Mouse (Mus musculus): Measurements from ENCODE around the gene Myod1.

The Myod1 gene

DNA sequence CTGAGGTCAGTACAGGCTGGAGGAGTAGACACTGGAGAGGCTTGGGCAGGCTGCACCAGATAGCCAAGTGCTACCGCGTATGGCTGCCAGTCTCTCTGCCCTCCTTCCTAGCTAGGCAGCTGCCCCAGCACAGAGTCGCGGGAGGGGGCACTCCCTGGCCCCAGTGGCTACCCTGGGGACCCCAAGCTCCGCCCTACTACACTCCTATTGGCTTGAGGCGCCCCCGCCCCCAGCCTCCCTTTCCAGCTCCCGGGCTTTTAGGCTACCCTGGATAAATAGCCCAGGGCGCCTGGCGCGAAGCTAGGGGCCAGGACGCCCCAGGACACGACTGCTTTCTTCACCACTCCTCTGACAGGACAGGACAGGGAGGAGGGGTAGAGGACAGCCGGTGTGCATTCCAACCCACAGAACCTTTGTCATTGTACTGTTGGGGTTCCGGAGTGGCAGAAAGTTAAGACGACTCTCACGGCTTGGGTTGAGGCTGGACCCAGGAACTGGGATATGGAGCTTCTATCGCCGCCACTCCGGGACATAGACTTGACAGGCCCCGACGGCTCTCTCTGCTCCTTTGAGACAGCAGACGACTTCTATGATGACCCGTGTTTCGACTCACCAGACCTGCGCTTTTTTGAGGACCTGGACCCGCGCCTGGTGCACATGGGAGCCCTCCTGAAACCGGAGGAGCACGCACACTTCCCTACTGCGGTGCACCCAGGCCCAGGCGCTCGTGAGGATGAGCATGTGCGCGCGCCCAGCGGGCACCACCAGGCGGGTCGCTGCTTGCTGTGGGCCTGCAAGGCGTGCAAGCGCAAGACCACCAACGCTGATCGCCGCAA lies at the start of gene Myod1:
Gene Myod1 (plus strand): TSS at position 303 of the 836 bp plus-strand sequence.
- no peak for DNase-seq (ENCODE audit: low read depth)

DNA sequence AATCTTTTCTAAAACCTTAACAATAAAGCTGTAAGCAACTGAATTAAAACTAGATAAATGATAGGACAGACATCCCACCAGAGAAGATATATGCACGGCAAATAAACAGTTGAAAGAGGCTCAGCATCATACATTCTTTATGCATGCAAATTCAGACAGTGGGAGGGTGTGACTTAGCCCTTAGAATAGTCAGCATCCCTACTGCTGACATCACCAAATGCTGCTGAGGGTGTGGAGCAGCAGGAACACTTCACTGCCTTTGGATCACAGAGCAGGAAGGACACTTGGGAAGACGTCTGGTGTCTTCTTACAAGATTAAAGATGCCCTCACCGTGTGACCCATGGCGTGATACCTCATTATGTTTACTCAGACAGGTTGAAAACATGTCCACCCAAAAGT lies 48.4 kb upstream of the Myod1 start:
- DNase-seq (ENCODE audit: low read depth): no peak

DNA sequence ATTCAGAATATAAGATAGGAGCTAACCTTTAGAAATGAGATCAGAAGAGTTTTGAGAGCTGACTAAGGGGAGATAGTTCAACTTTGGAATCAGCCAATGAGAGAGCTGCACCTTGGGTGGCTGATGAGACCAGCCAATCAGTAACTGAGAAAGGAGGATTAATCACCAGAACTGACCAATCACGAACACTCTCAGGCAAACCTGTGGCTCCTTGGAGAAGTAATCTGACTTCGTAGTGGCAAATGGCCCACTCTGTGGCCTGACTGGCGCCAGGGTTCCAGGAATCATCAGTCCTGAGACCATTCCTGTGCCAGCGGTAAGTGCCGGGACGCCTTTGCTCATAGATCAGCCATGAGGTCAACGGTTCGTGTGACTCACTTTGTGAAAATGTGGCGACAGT lies 38.9 kb upstream of the Myod1 start:
- no peak for DNase-seq (ENCODE audit: low read depth)

DNA sequence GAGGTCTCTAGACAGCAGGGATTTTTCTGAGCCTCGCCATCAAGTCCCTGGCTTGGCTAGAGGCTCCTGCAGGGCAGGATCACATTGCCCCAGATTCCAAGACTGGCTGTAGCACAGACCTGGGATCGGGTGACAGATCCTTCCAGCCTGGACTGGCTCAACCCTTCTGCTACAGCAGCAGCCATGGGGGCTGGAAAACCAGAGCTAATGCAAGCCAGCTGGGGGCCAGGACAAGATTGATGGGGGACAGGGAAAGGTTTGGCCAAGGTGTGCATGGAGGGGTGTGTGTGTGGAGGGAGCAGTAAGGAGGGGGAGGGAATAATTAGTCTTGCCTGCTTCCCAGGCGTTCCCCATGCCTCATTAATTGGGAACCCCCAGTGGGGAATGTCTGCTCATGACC lies 36.5 kb upstream of the Myod1 start:
- no peak for DNase-seq (ENCODE audit: low read depth)

DNA sequence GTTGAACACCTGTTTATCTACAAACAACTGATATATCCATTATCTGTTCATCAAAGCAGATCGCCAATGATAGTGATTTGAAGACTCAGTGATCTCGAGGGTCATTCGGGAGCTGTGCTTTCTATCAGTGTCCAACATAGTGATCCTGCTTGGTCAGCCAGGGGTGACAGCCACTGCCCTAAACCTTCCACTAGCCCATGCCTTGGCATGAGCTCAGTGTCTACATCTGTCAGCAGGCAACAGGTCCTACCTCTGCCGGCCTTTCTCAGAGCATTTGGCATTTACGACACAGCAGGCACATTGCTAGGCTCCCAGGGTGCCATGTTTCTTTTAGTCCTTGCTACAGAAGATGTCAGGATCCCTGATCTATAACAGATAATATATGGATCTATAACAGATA lies 36.0 kb upstream of the Myod1 start:
- DNase-seq (ENCODE audit: low read depth): no peak

DNA sequence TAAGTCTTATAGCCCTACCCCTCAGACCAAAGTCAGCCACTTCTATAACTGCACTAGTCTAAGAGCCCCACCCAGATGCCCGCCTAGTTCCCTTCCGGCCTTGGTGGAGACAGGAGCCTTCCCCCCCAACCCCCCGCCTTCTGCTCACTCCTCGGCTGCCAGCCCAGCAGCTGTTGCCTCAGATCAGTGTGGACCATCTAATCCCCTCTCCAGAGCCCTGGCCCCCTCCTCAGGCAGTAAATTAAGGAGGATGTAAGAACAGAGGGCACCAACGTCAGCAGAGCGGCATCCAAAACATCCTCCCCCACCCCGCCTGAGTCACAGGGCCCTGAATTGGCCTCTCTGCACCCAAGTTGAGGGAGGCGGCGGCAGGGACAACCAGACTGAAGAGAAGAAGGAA lies 34.8 kb upstream of the Myod1 start:
- no peak for DNase-seq (ENCODE audit: low read depth)

DNA sequence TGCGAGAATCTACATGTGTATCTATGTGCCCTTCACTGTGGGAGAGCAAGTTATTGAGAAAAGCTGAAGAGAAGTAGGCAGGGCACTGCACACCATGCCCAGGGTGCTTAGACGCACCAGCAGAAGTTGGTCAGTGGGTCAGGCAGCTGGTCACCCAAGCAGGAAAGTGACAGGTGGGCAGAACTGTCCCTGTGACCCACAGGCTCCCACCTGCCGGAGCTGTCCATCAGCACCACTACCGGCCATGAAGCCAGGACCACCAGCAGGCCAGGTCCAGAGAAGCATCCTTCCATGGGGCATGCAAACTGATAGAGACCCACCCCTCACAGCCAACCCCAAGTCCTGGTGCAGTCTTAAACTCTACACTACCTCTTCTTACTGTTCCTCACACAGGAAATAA lies 28.6 kb upstream of the Myod1 start:
- no peak for DNase-seq (ENCODE audit: low read depth)

DNA sequence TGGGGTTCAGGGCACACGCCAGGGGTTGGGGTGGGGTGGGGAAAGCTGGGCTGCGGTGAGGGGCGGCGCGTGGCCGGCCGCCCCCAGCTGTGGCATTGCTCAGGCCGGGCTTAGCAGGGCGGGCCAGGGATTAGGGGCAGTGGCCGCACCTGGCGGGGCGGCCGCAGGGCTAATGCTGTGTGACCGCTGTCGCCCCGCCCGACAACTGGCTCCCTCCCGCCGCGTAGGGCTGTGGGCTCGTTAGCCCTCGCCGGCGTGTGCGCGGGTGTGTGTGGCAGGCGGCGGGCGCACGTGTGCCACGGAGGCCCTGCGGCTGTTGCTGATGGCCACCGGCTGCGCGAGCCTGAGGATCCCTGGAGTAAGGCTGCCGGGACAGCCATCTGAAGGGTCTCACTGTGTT lies 27.5 kb upstream of the Myod1 start:
- DNase-seq (ENCODE audit: low read depth): no peak

DNA sequence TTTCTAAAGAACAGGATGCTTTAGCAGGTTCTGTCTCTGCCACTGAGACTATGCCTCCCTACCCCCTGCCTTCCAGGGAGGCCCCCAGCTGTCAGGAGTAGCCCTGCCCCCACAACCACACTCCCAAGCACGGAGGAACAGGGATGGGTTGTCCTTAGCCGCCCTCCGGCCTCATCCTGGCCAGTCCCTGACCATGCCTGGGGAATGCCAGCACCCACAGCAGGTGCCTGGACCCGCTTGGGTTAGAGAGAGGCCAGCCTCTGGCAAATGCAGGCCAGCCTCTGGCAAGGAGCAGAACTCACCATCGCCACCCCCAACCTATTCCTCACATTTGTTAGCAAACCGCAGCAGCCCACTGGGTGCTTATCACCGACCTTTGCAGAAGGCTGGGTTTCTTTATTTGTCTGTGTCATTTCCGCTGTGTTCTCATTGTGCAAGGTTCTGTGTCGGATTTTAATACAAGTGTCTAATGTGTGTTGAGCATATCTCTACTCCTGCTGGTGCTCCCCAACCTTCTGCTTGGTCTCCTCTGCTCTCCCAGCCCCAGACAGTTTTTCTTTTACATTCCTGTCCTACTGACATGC lies 26.1 kb upstream of the Myod1 start:
- DNase-seq (ENCODE audit: low read depth): no peak

DNA sequence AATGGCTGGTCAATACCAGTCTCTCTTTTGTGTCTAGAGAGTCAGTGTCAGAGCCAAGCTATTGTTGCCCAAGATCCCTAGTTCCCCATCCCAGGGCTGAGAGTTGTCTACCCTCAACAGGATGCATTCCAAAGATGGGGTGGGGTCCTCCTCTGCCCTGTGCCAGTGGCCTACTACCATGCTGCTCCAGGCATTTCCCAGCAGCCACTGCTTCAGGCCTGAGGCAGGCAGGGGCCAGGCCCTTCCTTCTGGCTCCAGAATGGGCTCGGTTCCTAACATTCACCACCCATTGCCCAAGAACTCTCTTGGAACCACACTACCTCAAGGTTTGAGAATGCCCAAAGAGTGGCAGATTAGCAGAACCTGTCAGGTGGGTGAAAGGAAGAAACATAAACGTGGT lies 23.5 kb upstream of the Myod1 start:
- no peak for DNase-seq (ENCODE audit: low read depth)

DNA sequence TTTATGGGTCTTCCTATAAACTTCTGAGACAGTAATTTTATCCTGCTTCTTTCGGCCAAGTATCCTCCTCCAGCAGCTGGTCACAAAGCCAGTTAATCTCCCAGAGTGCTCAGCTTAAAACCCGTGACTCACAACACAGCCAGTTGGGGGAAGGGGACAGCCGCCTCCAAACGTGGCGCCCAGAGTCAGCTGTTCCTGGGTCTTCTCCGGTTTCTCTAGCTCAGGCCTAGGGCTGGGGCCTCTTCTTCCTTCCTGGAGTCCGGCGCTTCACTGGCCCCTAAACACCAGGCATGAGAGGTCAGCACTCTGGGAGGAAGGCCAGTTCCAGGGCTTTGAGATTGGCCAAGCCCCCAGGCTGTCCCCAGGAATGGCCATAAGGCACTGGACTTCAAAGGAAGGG lies 23.1 kb upstream of the Myod1 start:
- DNase-seq (ENCODE audit: low read depth): no peak

DNA sequence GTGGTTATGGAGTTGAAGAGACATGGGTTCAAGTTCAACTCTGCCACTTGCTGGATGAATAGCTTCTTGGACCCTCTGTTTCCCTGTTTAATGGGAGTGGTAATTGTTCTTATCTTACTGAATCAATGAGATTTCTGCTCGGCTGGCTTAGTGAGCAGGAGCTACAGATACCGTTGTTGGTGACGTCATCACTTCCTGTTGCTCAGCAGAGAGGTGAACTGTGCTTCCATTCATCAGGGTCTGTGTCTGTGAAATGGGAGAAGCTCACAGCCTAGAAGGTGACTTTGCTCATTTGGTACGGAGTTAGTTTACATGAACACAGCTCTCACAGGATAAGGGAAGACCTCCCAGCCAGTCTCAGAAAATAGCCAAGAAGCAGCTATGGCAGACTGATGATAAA lies 22.4 kb upstream of the Myod1 start:
- DNase-seq (ENCODE audit: low read depth): no peak

DNA sequence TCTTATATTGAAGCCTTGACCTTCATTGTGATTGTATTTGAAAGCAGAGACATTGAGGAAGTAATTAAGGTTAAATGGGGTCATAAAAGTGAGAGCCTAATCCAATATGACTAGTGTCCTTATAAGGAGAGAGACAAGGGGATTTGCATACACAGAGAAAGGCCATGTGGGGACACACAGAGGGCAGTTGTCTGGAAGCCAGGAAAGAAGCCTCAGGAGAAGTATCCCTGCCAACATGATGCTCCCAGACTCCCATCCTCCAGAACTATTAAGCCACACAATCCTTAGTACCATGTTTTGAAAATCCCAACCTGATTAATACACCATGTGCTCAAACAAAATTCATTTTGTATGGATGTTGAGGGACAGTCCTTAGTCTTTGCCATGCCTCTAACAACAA lies 14.5 kb upstream of the Myod1 start:
- DNase-seq (ENCODE audit: low read depth): no peak

DNA sequence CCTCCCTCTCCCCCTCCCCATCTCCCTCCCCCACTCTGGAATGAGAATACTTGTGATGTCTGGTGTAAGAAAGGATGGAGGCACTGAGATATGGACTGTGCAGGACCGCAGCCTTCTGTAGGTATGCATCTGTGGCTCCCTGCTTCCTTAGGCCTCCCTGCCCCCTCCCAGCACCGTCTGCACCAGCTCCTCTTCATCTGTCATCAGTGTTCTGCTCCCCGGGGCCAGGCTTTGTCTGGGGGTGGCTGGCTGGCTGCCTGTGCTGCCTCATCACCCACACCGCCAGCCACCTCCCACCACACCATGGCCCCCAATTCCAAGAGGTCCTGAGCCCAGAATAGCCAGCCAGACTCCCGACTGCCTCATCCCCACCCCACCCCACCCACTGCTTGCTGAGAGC lies 12.1 kb upstream of the Myod1 start:
- no peak for DNase-seq (ENCODE audit: low read depth)

DNA sequence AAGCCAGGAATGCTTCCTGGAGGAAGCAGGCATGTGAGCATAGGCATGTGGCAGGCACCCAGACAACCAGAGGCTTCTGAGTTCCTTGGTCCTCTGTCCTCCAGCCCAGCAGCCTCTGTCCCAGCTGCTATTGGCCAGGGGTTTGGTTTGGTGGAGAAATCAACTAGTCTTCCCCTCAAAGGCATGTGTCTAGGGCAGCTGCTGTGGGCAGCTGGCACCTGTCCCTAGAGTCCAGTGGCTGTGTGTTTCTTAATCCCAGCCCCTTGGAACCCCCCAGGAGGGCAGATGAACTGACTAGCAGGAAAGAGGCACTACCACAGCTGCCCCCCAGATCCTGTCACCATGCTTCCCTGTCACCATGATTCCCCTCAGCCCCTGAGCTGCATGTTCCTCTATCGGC lies 10.5 kb upstream of the Myod1 start:
- DNase-seq (ENCODE audit: low read depth): no peak

DNA sequence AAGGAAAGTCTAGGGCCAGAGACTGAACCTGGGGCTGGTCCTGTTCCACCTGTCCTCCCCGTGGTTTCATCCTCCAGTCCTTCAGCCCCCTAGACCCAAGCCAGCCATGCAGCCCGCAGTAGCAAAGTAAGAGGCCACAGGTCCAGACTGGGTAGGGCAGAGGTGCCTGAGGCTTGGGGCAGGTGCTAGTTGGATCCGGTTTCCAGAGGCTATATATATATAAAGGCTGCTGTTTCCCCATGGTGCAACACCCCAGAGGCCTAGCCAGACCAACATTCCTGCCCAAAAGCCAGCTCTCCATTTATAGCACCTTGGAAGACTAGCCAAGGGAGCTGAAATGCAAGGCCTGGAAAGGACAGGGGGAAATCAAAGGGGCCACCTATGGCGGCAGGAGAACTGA lies 5.2 kb upstream of the Myod1 start:
- DNase-seq (ENCODE audit: low read depth): no peak

DNA sequence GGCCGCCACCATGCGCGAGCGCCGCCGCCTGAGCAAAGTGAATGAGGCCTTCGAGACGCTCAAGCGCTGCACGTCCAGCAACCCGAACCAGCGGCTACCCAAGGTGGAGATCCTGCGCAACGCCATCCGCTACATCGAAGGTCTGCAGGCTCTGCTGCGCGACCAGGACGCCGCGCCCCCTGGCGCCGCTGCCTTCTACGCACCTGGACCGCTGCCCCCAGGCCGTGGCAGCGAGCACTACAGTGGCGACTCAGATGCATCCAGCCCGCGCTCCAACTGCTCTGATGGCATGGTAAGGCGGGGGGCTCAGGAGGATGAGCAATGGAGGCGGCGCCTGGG lies 703 bp downstream of the Myod1 start:
- no peak for DNase-seq (ENCODE audit: low read depth)

DNA sequence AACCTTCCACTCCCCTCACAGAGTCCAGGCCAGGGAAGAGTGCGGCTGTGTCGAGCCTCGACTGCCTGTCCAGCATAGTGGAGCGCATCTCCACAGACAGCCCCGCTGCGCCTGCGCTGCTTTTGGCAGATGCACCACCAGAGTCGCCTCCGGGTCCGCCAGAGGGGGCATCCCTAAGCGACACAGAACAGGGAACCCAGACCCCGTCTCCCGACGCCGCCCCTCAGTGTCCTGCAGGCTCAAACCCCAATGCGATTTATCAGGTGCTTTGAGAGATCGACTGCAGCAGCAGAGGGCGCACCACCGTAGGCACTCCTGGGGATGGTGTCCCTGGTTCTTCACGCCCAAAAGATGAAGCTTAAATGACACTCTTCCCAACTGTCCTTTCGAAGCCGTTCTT lies 1.8 kb downstream of the Myod1 start:
- DNase-seq (ENCODE audit: low read depth): no peak

DNA sequence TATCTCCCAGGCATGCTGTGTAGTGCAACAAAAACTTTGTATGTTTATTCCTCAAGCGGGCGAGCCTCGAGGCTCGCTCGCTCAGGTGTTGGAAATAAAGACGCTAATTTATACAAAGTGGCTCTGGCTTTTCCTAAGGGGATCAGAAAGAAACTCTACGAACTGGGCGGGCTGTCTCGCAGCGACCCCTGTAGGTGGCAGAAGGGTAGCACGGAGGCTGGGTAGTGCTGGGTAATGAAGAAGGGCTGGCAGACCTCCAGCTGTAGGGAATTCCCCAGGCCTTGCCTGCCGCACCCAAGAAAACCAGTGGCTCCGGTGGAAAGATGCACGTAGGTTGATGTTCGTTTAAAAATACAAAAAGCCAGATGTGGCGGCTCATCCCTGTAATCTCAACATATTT lies 2.7 kb downstream of the Myod1 start:
- no peak for DNase-seq (ENCODE audit: low read depth)

DNA sequence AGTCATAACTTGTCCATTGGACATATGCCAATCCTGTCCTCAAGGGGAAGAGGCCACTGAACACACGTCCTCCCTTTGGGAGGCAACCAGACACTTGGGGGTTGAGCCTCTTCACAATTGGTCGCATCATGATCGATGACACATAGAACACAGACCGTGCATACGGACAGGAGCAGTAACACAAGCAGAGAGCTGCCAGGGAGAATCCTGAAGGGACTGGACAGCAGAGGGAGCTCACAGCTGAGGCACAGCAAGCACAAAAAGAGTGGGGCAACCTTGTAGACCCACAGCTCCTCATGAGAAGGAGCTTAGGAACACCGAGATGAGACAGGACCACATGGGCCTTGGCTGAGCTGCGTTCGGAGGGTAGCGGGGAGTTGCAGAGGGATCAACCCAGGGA lies 4.4 kb downstream of the Myod1 start:
- DNase-seq (ENCODE audit: low read depth): no peak

DNA sequence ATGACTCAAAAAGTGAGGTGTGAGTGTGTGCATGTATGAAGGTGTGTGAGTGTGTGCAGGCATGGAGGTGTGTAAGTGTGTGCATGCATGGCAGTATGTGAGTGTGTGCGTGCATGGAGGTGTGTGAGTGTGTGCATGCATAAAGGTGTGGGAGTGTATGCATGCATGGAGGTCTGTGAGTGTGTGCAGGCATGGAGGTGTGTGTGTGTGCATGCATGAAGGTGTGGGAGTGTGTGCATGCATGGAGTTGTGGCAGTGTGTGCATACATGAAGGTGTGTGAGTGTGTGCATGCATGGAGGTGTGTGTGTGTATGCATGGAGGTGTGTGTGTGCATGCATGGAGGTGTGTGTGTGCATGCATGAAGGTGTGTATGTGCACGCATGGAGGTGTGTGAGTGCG lies 11.2 kb downstream of the Myod1 start:
- no peak for DNase-seq (ENCODE audit: low read depth)

DNA sequence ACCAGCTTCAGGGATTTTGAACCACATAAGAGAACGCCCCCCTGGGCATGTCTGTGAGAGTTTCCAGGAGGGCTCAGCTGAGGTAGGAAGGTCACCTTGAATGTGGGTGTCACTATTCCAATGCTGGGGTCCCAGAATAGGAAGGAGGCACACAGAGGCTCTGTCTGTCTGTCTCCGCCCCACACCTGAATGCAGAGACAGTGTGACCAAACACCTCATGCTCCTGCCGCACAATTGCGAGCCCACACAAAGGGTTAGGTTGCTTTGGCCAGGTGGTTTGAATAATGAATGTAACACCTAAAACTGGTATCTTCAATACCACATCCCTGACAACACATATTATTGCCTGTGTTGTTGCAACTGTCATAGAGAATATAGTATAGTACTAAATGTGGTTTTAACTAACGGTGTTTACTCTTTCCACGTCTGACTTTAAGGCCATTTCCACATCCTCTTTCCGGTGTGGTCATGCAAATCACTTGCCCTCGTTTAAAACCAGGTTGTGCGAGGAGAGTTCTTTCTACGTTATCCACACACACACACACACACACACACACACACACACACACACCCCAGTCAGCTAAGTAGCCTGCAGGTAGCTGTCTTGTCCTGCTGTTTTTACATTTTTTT lies 13.3 kb downstream of the Myod1 start:
- DNase-seq (ENCODE audit: low read depth): no peak

DNA sequence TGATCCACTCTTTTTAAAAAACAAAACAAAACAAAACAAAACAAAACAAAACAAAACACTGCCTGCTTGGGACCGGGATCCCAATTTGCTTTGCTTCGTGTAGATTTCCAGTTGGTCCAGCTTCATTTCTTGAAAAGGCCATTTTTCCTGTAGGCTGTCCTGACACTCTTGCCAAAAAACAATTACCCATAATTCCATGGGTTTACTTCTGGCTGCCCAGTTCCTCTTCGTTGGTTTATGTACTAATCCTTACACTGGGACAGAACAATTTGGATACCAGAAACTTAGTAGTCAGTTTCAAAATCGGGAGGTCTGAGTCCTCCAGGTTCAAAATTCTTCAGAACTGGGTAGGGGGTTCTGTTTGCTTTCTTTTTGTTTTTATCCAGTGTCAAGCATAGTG lies 14.0 kb downstream of the Myod1 start:
- DNase-seq (ENCODE audit: low read depth): no peak

DNA sequence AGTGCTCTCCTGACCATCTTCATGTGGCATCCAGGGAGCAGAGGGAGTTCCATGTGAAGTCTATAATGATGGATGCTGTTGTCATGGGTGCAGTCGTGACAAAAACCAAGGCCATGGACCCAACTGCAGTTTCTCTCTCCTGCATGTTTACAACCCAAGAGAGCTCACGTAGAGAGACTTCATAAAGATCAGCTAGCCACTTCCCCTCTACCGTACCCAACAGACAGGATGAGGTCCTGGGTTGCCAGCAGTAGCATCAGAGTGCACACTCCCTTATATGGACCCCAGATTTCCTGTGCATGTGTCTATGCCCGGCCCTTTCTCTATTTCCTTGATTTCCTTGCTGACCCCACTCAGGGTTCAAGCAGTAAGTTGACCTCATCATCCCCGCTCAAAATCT lies 15.4 kb downstream of the Myod1 start:
- no peak for DNase-seq (ENCODE audit: low read depth)
